Mouse (Mus musculus): ENCODE measurements around the gene Bahd1. TPM values are rescaled to one million over a fixed set of nuclear protein-coding genes. Genes with fewer than 3 reads are reported as not detected.

Bahd1 gene
- polyA plus RNA-seq (2017; shearing (Covaris generic)), result 22.5 TPM

DNA sequence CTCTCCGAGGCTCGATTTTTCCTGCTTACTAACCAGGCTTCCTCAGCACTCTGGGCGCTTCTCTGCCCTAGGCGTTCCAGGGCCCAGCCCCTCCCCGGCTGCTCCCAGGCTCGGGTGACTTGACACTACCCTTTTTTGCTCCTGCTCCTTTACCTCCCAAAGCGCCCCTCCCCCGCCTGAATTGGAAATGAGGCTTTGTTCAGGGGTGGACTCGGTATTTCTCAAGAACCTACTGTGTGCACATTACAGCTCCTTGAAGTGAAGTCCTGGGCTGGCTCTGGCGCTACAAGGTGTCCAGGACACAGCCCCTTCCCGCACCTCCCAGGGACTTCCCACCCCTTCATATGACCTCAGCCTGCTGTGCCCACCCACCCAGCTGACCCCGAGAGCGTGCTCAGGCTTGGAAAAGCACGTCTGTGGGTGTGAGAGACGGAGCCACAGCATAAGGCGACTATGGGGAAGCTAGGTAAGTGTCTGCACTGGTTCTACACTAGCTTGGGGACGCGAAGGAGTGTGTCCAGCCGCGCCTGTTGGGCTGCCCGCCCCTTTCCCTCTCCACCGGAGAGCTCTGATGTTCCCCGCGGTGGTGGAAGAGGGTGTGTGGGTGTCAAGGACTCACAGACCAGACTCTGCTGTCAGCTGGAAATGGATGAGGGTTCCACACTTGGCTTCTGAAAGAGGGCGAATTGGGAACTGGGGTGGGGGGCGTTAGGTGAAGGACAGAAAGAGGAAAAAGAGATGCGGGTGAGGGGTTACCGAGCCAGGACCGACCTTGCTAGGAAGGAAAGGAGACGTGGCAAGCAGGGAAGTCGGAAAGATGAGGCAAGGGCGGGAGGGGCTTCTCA, at the start of gene Bahd1:
Bahd1 (plus strand) TSS at position 397 of the 845 bp plus-strand sequence.

DNA sequence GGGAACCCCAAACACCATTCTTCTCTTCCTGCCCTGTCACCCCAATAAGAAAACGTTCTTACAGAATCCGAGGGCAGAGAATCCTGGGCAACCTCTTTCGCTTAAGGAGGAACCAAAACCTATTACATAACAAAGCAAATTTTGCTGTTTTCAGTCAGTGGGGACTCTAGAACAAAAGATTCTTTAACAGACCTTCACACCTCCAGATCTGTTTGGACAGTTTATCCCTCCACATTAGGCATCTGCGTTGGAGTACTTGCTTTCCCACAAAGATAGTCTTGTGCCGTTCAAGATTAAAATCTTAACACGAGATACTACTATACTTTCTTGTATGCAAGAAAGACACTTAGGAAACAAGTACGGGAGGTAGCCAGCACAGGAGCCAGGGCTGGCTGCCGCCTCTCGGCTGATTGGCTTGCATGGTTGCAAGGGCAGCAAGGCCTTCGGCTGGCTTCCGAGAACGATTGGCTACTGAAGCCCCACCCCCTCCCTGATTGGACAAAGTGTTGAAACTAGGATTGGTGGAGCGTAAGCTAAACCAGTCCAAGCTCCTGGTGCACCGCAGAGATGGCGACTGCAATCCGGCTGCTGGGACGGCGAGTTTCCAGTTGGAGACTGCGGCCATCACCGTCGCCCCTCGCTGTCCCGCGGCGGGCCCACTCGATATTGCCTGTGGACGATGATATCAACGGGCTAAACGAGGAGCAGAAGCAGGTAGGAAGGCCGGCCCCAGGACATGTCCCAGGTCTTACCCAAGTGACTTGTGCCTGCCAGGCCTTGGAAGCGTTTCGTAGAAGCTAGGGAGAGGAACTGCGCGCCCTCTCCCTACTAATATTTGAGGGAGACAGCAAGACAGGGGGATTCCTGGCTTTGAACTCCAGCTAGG, 38.5 kb upstream of the Bahd1 start, which contains the start of gene Ivd:
Ivd (plus strand) TSS at position 501 of the 886 bp plus-strand sequence.

DNA sequence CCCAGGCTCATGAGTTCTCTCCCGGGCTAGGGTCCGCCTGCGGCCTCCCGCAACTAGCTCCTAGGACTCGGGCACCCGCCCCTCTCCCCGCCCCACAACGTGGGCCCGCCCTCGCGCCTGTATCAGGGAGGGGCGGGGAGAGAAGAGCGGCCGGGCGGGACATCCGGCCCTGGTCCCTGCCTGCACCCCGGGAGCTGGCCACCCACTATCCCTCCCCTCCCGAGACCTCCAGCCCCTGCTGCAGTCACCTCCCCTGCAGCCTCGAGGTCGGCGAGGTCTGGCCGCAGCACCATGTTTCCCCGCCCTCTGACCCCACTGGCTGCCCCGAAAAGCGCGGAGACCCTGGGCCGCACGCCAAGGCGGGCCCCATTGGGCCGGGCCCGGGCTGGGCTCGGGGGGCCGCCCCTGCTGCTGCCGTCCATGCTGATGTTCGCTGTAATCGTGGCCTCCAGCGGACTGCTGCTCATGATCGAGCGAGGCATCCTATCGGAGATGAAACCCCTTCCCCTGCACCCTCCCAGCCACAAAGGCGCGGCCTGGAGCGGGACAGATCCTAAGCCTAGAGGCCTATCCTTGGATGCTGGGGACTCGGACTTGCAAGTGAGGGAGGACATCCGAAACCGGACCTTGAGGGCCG, 26.3 kb downstream of the Bahd1 start, which contains the start of gene Chst14:
Chst14 (plus strand) TSS at position 136 of the 637 bp plus-strand sequence.

Other genes with a start within 250 kb of the Bahd1 start
- 0.20 TPM for gene Pak6, start 237.1 kb upstream of the Bahd1 start, polyA plus RNA-seq (2017; shearing (Covaris generic))
- not detected for gene Ankrd63, start 196.4 kb upstream of the Bahd1 start, polyA plus RNA-seq (2017; shearing (Covaris generic))
- 56.3 TPM for gene Plcb2, start 171.9 kb upstream of the Bahd1 start, polyA plus RNA-seq (2017; shearing (Covaris generic))
- 8.2 TPM for gene Inafm2, start 154.6 kb upstream of the Bahd1 start, polyA plus RNA-seq (2017; shearing (Covaris generic))
- 0.12 TPM for gene Ccdc9b, start 137.7 kb upstream of the Bahd1 start, polyA plus RNA-seq (2017; shearing (Covaris generic))
- not detected for gene Phgr1, start 127.6 kb upstream of the Bahd1 start, polyA plus RNA-seq (2017; shearing (Covaris generic))
- gene Disp2, start 120.7 kb upstream of the Bahd1 start, polyA plus RNA-seq (2017; shearing (Covaris generic)), result 0.12 TPM
- 9.4 TPM for gene Knstrn, start 86.4 kb upstream of the Bahd1 start, polyA plus RNA-seq (2017; shearing (Covaris generic))
- 66.6 TPM for gene Ivd, start 38.4 kb upstream of the Bahd1 start, polyA plus RNA-seq (2017; shearing (Covaris generic))
- 5.8 TPM for gene Chst14, start 26.1 kb downstream of the Bahd1 start, polyA plus RNA-seq (2017; shearing (Covaris generic))
- gene Ccdc32, start 129.0 kb downstream of the Bahd1 start, polyA plus RNA-seq (2017; shearing (Covaris generic)), result 21.6 TPM
- gene Rpusd2, start 134.4 kb downstream of the Bahd1 start, polyA plus RNA-seq (2017; shearing (Covaris generic)), result 2.3 TPM
- gene Knl1, start 146.7 kb downstream of the Bahd1 start, polyA plus RNA-seq (2017; shearing (Covaris generic)), result 2.5 TPM
- gene Rad51, start 212.4 kb downstream of the Bahd1 start, polyA plus RNA-seq (2017; shearing (Covaris generic)), result 4.6 TPM